Mouse (Mus musculus) testis, adult 2 months (tissue): ENCODE results near the gene Slc9a3r2.

Source experiments
- CTCF ChIP-seq: fragments of 200-500 bp; IDR thresholded peaks from 2 replicates; pipeline ENCODE4 v1.5.1; 2012; ENCODE audit warnings: low read depth, mild to moderate bottlenecking, inconsistent platforms, low read length, moderate library complexity; ENCODE audit not compliant: control insufficient read depth, insufficient read depth, insufficient replicate concordance
- POLR2A ChIP-seq: fragments of 200-500 bp; IDR thresholded peaks from 2 replicates; pipeline ENCODE4 v1.6.1; 2012; ENCODE audit warnings: low read depth, mild to moderate bottlenecking, inconsistent platforms, low read length, moderate library complexity; ENCODE audit not compliant: control insufficient read depth

GRCm38 (mm10) chr17:24640581-24640980, 9.5 kb downstream of the Slc9a3r2 start:
- TF ChIP-seq POLR2A = no peak
- no peak for TF ChIP-seq CTCF
